Mouse (Mus musculus) retina, postnatal 1 day (tissue): Measurements from ENCODE around the gene Hoxb8.

Experiments used
- DNase-seq: peaks from one replicate; pipeline ENCODE4 v3.0.0-alpha.2; 2012

Hoxb8 gene

DNA sequence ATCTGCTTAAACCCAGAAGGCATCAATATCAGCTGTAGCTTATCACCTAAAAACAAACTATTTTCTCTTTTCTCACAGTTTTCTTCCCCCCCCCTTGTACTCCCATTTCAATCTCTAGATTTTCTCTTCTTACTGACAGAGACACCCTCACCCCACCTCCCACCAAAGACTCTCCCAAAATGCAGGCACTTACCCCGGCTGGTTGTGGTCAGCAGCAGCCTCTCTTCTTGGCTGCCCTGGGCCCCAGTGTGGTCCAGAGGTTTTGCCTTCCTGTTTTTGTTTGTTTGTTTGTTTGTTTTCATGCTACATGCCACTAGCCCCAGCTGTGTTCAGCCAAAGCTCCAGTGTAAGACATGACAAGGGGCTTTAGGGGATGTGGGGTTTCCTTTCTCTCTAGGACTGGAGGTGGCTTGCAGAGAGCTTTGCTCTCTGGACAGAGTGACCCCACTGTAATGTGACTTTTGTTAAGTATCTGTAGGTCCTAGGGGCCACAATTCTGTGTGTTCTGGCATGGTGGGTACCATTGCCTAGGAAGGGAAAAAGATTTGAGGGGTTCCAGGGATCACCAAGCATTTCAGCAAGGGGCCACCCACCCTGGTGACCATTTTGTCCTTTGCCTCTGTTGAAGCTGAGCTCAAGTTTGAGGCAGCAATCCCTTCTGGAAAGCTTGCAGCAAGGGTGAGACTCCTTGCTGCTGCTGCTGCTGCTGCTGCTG, 13.5 kb upstream of the Hoxb8 start:
- DNase-seq = no peak

DNA sequence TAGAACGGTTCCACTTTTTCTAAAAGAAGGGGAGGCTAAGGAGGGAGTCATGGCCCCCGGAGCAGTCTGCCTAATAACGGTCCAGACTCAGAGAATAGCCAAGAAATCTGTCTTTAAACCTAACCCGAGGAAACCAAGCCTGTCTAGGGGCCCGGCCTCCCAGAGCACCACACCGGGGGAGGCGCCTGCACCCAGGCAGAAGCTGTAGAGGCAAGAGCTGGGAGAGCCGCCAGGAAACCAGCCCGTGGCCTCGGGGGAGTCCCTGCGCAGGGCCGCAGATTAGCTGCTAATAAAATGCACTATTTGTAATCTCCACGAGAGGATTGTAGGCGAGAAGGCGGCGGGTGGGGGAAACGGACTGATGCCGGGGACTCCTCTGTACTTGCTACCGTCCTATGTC, 11.8 kb upstream of the Hoxb8 start:
- DNase-seq = no peak

DNA sequence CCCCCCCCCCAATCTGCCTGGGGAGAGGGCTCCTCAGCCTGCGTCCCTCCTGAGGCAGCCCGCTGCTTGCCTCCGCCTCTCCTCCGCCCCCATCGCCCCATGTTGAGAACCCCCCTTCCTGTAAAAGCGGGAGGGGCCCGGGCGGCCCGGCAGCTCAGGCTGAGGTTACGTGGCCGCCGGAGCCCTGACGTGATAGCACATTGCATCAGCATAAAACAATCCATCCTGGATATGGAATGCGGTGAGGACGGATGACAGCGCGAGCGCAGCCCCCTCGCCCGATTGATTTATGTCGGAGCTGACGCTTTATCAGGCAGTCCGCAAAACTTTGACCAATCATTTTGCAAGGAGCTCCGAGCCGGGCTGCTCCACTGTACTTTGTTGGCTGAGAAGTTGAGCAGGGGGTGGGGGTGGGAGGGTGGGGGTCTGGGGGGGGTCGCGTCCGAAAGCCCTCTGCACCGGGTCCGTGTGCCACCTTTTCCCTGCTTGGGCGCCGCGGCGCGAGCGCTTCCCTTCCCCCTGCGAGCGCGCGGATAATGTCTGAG, 10.6 kb upstream of the Hoxb8 start, which contains the start of gene Hoxb9:
Gene Hoxb9 (plus strand): TSS at position 462 of the 545 bp plus-strand sequence.
- no peak for DNase-seq

DNA sequence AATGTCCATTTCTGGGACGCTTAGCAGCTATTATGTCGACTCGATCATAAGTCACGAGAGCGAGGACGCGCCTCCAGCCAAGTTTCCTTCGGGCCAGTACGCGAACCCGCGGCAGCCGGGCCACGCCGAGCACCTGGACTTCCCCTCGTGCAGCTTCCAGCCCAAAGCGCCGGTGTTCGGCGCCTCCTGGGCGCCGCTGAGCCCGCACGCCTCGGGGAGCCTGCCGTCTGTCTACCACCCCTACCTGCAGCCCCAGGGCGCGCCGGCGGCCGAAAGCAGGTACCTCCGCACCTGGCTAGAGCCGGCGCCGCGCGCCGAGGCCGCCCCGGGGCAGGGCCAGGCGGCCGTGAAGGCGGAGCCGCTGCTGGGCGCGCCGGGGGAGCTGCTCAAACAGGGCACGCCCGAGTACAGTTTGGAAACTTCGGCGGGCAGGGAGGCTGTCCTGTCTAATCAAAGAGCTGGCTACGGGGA, 10.1 kb upstream of the Hoxb8 start:
- DNase-seq = no peak

GRCm38 (mm10) chr11:96272024-96272921, 9.4 kb upstream of the Hoxb8 start:
- DNase-seq = peak; percentile 64

- no peak for DNase-seq
These were observed 7.3 kb upstream of the Hoxb8 start for GRCm38 (mm10) chr11:96274428-96274827.

- no peak for DNase-seq
These were observed 5.8 kb upstream of the Hoxb8 start for GRCm38 (mm10) chr11:96275896-96276295.

GRCm38 (mm10) chr11:96277151-96278044, 4.3 kb upstream of the Hoxb8 start:
- no peak for DNase-seq

- DNase-seq = no peak
These were observed 3.4 kb upstream of the Hoxb8 start for GRCm38 (mm10) chr11:96278324-96278723.

- peak; percentile 89 for DNase-seq
These were observed 2.9 kb upstream of the Hoxb8 start for GRCm38 (mm10) chr11:96278773-96279172.

- no peak for DNase-seq
These were observed 2.1 kb upstream of the Hoxb8 start for GRCm38 (mm10) chr11:96279421-96280233.

DNA sequence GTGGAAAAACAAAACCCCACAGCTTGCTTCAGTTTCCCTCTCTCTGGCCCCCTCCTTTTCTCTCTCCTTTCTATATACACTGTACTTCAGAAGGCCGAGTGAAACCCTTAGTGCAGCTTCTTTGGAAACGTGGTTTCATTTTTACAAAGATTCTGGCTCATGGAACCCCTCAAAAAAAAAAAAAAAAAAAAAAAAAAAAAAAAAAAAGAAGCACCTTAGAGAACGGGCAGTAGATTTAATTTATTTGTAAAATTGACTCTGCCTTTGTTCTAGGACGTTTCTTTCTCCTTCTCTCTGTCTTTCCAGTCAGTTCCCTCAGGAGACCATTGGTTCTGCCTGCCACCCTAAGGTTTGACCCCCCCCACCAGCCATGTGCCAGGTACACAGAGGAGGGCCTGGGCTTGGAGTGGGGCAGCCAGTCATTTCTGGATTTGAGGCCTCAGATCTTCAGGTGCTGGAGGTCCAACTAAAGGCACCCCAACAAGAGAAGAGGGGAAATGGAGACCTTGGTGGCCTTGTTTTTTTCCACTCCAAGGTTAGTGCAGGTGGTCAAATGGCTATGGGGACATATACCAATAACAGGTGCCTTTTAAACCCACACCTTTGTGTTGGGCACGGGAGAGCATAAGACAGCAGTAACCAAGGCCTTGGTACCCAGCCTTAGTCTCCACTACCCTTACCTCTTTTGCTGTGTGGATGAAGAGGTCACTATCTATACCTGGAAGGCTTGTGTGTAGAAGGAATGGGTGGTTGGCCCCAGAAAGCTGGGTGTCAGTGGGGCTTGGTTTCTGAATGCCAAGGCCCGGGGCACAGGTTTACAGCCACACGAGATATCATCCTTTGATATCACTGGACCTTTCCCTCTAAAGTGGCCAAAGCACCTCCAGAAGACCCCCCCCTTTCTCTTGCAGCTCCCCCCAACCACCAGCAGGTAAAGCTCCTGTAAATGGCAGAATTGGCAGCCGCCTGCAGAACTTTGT, 1.0 kb upstream of the Hoxb8 start:
- no peak for DNase-seq

DNA sequence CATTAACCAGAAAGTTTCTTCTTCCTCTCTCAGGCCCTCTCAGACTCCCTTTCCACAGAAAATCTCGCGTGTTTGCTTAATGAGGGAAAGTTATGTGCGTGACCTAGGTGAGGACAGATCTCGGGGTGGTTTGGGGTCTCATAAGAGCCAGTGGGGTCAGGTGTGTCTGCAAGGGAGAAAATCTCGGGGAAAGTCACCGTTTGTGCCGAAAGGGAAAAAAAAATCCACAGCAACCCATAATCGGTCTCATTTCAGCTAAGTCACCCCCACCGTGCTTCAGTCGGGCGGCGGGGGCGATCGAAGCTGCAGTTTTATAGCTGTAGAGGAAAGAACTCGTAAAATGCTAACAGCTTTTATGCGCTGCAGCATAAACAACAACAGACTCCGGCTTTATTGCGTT, 309 bp upstream of the Hoxb8 start:
- DNase-seq = no peak

DNA sequence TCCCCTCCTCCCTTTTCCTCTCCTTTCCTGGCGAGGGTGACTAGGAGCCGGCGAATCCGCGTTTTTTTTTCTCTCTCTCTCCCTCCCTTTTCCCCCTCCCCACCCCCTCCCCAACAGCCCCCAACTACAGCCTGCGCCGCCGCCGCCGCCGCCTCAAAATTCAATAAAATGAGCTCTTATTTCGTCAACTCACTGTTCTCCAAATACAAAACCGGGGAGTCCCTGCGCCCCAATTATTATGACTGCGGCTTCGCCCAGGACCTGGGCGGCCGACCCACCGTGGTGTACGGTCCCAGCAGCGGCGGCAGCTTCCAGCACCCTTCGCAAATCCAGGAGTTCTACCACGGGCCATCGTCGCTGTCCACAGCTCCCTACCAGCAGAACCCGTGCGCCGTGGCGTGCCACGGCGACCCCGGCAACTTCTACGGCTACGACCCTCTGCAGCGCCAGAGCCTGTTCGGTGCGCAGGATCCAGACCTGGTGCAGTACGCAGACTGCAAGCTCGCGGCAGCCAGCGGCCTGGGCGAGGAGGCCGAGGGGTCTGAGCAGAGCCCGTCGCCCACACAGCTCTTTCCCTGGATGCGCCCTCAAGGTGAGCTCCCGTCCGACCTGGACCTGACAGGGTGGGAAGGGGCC, 1.2 kb downstream of the Hoxb8 start:
- no peak for DNase-seq

DNA sequence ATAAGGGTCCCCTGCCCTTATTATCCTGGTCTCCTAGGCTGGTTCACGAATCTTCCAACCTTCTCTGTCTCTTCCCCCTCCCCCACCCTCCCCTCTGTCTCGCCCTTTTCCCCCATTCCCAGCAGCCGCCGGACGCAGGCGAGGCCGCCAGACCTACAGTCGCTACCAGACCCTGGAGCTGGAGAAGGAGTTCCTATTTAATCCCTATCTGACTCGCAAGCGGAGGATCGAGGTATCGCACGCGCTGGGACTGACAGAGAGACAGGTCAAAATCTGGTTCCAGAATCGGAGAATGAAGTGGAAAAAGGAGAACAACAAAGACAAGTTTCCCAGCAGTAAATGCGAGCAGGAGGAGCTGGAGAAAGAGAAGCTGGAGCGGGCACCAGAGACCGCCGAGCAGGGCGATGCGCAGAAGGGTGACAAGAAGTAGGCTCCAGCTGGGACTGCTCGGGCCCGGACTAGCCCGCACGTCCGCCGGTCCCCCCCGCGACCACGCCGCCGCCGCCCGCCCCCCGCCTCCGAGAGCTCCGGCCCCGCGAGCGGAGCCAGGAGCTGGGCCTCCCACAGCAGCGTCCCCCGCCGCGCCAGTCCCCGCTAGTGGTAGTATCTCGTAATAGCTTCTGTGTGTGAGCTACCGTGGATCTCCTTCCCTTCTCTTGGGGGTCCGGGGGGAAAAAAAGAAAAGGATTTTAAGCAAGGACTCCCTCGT, 2.5 kb downstream of the Hoxb8 start:
- DNase-seq = peak; percentile 80

- no peak for DNase-seq
These were observed 3.3 kb downstream of the Hoxb8 start for GRCm38 (mm10) chr11:96284774-96285734.

- DNase-seq = no peak
These were observed 4.3 kb downstream of the Hoxb8 start, which contains the start of gene Hoxb7 for GRCm38 (mm10) chr11:96285771-96286738. TSS of gene Hoxb7 (plus strand) at chr11:96286623.
